Mouse (Mus musculus): ENCODE data around the gene Got1. TPM values are rescaled to one million over a fixed set of nuclear protein-coding genes. Genes with fewer than 3 reads are reported as not detected.

Gene Got1
- total RNA-seq, 2 experiments from 2014 or later, result 350 to 495 TPM

DNA sequence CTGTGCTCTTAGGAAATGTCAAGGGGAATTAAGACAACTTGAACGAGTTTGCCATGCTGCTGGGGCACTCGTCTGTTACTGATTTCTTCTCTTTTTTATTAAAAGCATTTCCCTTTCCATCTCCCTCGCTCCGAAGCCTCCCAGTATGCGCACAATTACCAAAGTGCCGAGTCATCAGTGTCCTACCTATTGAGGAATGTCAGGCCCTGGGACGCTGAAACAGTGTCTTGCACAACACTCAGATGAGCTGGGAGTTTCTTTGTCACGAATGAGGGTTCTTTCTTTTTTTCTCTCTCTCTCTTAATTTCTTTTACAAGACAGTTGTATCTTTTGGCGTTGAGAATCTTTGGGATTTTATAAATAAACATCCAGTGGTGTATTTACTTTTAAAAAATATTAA lies 43.9 kb downstream of the Got1 start:
- no peak for DNase-seq

- no peak for DNase-seq
These were observed 45.0 kb downstream of the Got1 start for GRCm38 (mm10) chr19:43479431-43479830.

DNA sequence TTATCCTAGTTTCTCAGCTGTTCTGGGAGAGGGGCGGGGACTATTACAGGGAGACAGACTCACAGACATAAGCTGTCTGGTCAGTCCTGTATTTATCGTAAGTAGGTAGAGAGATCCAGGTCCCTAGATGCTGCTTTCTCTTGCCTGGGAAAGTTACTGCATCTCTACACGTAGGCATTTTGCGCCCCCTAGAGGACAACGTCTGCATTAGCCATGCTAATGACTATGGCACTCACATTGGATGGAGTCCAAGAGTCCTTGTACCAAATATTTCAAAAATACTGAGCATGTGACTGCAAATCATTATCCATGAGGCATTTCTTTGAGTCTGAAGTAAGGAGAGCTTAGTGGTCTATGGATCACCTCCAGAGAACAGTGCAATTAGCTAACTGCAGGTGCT lies 45.5 kb downstream of the Got1 start:
- no peak for DNase-seq

DNA sequence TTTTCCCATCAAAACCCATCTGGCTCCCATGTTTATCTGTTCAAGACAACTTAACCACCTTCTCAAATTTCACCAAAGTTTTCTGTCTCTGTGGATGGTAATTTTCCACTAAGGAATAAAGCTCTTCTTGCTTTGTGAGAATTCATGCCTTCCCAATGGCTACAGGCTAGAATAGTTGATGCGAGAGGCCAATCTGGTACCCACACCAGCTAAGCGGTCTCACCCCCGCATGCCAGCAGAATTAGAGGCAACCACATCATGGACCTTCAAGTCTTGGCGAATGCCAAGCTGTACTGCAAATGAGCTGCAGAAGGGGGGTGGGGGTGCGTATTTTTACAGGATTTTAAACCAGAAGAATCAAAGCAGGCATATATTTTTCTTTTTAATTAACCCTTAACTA lies 47.0 kb downstream of the Got1 start:
- DNase-seq, result no peak

- DNase-seq, result no peak
These were observed 48.3 kb downstream of the Got1 start for GRCm38 (mm10) chr19:43476063-43476462.

DNA sequence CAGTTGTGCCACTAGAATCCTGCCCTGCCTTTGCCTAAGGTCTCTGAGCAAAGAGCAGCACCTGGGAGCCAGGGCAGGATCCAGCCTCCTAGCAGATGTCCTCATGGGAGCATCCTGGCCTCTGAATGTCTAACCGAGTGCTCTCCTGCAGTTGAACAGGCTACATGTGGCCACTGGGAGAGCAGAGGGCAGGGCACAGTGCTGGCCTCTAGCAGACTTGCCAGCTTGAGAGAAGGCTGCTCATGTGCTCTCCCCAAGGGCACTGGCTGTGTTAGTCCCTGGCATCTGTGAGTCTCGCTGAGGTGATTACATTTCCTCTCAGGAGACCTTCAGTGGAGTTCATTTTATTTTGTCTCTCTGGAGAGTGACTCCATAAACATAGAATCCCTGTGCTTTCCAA lies 48.8 kb downstream of the Got1 start:
- DNase-seq, result no peak

GRCm38 (mm10) chr19:43472781-43473180 lies 51.6 kb downstream of the Got1 start:
- DNase-seq, result no peak

GRCm38 (mm10) chr19:43472331-43472730 lies 52.1 kb downstream of the Got1 start:
- no peak for DNase-seq

- DNase-seq, result no peak
These were observed 55.1 kb downstream of the Got1 start for GRCm38 (mm10) chr19:43469333-43469732.

- DNase-seq, result no peak
These were observed 56.3 kb downstream of the Got1 start for GRCm38 (mm10) chr19:43467927-43468685.

- no peak for DNase-seq
These were observed 58.7 kb downstream of the Got1 start for GRCm38 (mm10) chr19:43465601-43466255.

DNA sequence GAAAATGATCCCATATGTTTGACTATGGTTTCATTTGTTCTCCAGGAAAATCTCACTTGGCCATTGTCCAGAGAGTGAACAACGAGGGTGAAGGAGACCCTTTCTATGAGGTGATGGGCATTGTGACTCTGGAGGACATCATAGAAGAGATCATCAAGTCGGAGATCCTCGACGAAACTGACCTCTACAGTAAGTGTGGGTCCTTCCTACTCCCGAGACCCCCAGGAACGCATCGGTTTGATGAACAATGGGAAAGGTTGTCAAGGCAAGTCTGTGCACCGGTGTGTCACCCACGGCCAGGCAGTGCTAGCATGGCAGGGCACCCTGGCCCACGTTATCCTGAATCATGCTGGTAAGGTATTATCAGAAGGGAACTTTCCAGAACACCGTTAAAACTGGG lies 59.3 kb downstream of the Got1 start:
- no peak for DNase-seq

DNA sequence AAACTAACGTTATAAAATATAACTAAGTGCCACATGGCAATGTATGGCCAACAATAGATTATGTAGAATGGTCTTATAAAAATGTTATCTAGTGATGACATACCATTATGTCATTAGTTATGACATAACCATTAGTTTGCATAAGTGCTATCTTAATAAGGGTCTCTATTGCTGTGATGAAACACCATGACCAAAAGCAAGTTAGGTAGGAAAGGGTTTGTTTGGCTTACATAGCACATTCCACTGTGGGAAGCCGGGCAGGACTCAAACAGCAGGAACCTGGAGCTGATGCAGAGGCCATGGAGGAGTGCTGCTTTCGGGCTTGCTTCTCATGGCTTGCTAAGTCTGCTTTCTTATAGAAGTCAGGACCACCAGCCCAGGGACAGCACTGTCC lies 60.1 kb downstream of the Got1 start:
- no peak for DNase-seq

DNA sequence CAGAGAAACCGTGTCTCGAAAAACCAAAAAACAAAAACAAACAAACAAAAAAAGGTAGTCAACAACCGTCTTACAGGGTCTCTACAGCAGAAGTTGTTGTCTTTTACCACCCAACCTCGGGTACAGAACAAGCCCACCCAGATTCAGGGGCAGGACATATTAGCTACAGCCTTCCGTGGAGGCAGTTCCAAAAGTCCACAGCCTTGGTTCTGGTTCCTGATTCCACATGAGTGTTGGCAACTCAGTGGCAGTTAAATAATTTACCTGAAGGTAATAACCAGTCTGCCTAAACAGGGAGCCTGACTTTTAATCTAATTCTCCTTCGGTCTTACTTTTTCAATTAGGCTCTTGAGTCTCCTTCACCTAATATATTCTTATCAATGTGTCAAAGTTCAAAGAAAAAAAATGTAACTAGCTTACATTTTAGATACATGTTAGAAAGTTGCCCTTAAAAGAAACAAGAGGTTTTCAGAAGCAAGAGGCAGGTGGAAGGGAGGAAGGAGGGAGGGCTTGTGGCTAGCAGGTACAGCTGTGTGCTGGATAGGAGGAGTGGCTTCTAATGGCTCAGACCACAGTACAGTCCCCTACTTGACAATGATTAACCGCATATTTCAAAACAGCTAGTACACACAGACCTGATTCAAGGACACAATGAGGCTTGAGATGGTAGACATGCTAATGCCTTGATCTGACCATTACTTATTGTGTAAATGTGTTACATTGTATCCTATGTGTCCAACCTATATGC lies 60.7 kb downstream of the Got1 start:
- no peak for DNase-seq

GRCm38 (mm10) chr19:43462141-43462540 lies 62.3 kb downstream of the Got1 start:
- DNase-seq, result no peak

DNA sequence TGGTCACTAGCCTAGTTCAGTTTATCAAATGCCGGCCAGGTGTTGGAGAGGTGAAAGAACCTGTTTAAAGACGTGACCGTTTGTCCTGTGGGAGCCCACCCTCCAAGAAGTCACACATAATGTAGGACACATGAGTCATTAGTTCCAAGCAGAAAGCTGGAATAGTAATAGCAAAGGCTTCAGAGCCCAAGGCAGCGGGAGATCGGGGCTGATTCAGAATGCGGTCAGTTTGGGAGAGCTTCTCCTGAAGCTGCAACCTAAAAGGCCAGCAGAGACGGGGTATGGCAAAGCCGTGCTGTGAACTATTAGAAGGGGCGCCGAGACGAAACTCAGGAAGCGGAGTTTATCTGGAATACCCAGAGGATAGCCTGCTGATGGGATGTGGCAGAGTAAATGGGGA lies 63.9 kb downstream of the Got1 start:
- DNase-seq, result no peak

GRCm38 (mm10) chr19:43459948-43460347 lies 64.5 kb downstream of the Got1 start:
- no peak for DNase-seq

GRCm38 (mm10) chr19:43453025-43453424 lies 71.4 kb downstream of the Got1 start:
- no peak for DNase-seq

DNA sequence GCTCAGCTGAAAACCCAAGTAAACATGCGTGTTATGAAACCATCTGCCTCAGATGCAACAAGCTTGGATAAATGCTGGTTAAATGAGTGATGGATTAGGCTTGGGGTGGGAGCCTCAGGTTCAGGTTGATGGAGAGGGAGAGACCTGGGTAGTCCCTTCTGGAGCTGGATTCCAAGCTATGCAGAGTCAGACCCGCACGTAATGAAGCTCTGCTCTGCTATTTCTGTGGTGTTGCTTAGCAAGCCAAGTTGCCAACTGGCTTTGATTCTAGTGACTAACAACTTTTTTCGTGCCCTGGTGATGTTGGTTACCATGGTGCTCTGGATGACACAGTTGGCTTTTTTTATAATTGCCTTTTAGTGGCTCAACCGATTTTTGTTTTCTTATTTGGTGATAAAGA lies 72.2 kb downstream of the Got1 start:
- DNase-seq, result no peak

DNA sequence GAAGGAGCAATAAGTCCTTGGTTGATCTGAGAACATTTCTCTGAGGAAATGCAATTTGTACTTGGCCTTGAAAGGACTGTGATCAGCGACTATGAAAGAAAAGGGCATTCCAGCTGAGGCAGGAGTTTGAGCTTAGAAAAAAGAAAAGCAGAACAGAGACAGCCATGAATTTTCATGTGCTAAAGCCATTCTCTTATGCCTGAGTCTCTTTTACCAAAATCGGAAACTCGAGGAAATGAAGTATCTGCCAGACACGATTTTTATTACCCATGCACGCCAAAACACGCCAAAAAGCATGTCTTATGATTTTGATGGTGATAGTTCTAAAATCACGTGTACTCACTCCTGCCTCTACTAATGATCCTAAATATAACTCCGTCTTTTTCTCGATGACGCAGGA lies 72.8 kb downstream of the Got1 start:
- DNase-seq, result no peak

All from gastrocnemius, postnatal 25 days (tissue).